Mouse (Mus musculus): ENCODE data around the gene Vav1. TPM values are rescaled to one million over a fixed set of nuclear protein-coding genes. Genes with fewer than 3 reads are reported as not detected.
"Not testable (repeated sequence)": the region's sequence is repeated elsewhere in the genome, so short reads cannot be mapped to it uniquely, and the experiment has no call there.

Vav1 gene
- polyA plus RNA-seq, 1 experiment, result 3.1 TPM

DNA sequence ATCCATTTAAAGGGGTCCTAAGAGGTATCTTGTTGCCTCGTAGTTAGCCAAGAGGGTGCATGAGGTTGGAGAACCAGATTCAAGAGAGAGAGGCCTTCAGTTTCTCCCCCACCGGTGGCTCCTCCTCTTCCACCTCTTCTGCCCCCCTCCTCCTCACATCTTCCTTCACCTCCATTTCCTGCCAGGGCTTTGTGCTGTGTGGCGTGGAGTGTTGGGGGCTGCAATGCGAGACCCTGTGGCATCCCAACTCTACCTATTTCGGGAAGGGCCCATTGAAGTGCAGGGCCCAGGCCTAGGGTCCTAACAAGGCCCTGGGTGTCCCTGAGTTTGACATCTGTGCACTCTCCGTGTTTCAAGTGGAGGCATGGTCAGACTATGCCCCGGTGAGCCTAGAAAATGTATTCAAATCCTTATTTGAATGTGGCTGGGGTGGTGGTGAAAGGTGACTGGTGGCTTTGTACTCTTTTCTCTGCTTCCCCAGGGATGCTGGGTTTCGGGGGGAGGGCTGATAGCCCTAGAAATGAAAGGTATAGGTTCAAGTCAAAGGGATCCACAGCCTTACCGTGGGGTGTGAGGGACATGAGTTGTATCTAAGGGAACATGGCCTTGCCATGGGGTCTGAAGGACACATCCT is 808 bp downstream of the Vav1 start:
- DNase-seq (ENCODE audit: low read depth), result no peak

GRCm38 (mm10) chr17:57280411-57280810 is 1.5 kb downstream of the Vav1 start:
- no peak for DNase-seq (ENCODE audit: low read depth)

DNA sequence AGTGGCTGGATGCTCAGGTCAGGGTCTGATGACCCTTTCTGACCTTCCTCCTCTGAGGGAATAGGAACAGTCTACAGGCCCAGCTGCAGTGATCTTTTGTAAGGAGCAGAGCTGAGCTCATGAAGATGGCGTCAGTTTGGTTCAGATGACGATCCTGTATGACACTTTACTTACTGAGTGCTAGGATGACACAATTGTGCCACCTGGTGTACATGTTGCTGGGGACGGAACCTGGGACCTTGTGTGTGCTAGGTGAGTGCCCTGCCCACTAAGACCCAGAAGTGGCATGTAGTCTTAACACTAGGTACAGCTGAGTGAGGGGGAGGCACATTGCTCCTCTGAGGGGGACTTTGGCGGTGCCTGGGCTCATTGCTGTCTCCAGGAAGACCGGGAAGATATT is 5.0 kb downstream of the Vav1 start:
- no peak for DNase-seq (ENCODE audit: low read depth)

DNA sequence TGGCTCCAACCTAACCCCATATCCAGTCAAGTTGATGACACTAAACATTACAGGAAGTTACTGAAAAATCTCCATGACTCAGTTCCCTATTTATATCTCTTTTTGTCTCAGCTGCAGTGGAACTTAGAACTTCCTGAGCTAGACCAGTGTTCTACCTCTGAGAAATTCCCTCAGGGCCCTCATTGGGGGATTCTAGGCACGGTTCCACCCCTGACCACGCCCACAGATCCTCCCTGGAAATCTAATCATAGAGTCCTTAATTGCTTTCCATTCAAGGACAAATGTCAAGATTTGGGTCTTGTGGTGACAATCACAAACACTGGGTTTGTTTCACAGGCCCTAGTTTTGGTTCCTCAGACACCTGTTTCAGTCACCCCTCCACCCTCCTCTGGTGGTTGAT is 6.2 kb downstream of the Vav1 start:
- no peak for DNase-seq (ENCODE audit: low read depth)

GRCm38 (mm10) chr17:57286718-57287355 is 7.9 kb downstream of the Vav1 start:
- no peak for DNase-seq (ENCODE audit: low read depth)

- no peak for DNase-seq (ENCODE audit: low read depth)
Observed at GRCm38 (mm10) chr17:57289252-57289651, 10.4 kb downstream of the Vav1 start.

- DNase-seq (ENCODE audit: low read depth), result no peak
Observed at GRCm38 (mm10) chr17:57290001-57290670, 11.2 kb downstream of the Vav1 start.

DNA sequence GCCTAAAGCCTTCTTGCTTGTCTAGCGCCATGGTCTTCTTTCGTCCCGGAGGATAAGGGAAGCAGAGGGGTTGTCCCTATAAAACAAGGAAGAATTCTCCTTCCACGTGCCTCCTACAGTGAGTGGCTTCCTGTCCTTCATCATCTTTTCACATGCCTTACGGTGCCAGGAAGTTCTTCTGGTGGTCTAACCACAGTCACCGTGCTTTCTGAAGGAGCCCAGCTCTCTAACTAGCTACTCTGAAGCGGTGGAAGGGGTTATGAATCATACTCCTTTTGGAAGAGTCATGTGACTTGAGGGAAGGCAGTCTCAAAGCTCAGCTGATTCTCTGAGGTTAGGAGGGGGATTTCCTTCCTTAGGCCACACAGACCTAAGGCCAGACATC is 11.8 kb downstream of the Vav1 start:
- no peak for DNase-seq (ENCODE audit: low read depth)

DNA sequence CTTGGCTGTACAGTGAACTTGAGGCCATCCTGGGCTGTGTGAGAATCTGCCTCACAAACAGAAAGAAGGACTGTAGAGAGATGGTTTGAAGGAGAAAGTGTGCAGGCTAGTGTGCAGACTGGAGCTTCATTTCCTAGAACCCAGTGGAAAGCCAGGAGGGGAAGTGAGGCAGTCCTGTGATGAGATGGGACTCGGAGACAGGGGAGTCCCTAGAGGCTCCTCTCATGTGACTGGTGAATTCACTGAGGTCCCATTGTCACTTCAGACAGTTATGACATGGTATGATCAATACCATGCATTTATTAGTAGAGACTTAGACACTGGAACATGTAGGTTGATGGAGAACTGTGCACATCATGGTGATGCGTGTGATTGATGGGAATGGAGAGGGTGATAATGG is 13.4 kb downstream of the Vav1 start:
- DNase-seq (ENCODE audit: low read depth), result no peak

GRCm38 (mm10) chr17:57292968-57293367 is 14.1 kb downstream of the Vav1 start:
- no peak for DNase-seq (ENCODE audit: low read depth)

GRCm38 (mm10) chr17:57295935-57296334 is 17.0 kb downstream of the Vav1 start:
- DNase-seq (ENCODE audit: low read depth), result no peak

DNA sequence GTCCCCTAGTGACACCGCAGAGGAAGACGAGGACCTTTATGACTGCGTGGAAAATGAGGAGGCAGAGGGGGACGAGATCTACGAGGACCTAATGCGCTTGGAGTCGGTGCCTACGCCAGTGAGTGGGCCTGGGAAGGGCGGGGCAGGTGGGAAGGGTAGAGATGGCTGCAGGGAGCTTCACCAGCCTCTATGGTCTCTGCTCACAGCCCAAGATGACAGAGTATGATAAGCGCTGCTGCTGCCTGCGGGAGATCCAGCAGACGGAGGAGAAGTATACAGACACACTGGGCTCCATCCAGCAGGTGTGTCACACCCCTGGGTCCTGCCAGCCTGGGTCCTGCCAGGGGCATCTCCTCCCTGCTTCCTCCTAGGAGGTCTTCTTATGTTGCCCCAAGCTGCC is 18.1 kb downstream of the Vav1 start:
- no peak for DNase-seq (ENCODE audit: low read depth)

DNA sequence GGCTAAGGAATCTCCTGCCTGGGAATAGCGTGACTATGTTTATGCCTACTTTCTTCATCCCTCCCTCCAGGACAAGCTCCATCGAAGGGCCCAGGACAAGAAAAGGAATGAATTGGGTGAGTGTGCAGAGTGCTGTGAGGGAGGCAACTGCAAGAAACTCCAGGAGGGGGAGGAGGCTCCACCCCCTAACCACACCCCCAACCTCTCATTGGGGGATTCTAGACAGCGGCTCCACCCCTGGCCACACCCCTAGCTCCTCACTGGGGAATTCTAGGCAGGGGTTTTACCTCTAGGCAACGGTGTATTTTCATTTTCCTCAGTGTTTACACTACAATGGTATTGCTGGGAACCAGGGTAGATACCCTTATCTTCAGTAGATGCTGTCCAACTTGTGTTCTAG is 26.7 kb downstream of the Vav1 start:
- no peak for DNase-seq (ENCODE audit: low read depth)

DNA sequence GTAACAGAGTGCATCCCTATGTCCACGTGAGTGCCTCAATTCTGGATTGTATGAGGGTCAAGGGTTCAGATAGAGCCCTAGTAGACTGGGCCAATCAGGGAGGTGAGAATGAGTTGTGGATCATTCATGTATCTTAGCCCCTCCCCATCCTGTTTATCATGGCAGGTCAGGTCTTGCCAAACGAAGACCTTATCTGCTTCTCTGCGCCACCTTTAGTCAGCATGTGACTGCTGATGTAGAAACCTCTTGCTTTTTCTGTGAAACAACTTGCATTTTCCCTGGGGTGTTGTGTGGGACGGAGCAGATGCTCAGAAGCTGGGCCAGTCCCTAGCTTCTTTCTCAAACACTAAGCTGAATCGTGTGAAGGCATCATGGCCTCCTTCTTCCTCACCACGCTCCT is 28.2 kb downstream of the Vav1 start:
- DNase-seq (ENCODE audit: low read depth), result no peak

- DNase-seq (ENCODE audit: low read depth), result no peak
Observed at GRCm38 (mm10) chr17:57311801-57312200, 32.9 kb downstream of the Vav1 start.

DNA sequence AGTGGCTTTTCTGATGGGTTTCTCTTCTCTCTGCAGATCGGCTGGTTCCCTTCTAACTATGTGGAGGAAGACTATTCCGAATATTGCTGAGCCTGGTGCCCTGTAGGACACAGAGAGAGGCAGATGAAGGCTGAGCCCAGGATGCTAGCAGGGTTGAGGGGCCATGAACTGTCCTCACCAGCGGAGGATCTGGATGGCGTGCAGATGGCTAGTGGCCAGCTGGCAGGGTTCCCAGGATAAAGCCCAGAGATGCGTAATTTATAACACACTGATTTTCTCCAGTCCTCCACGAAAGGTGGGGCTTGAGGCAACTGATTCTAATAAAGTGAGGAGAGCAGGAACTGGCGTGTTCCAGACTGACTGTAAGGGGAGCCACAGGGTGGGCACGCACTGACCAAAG is 48.7 kb downstream of the Vav1 start:
- no peak for DNase-seq (ENCODE audit: low read depth)

- no peak for DNase-seq (ENCODE audit: low read depth)
Observed at GRCm38 (mm10) chr17:57328944-57329343, 50.0 kb downstream of the Vav1 start.

DNA sequence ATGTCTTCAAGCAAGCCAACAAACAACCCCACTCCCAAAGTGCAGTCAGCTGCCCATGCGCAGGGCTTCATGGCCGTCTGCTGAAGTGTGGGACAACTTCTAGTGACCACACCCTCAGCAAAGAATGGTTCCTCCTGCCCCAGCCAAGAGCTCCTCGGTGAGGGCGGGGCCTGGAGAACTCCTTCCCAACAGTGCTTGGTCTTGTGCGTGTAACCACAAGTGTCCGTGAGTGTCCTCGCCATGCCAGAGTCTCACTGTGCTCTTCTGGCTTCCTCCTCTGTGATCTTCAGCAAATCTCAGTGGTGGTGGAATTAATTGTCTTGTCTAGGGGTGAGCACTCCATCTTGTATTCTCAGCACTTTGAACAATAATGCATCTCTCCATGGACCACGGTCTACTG is 52.1 kb downstream of the Vav1 start:
- no peak for DNase-seq (ENCODE audit: low read depth)

- DNase-seq (ENCODE audit: low read depth), result no peak
Observed at GRCm38 (mm10) chr17:57332241-57332640, 53.3 kb downstream of the Vav1 start.

- no peak for DNase-seq (ENCODE audit: low read depth)
Observed at GRCm38 (mm10) chr17:57334001-57334760, 55.3 kb downstream of the Vav1 start.

- no peak for DNase-seq (ENCODE audit: low read depth)
Observed at GRCm38 (mm10) chr17:57334761-57335150, 55.9 kb downstream of the Vav1 start.

GRCm38 (mm10) chr17:57335194-57335593 is 56.3 kb downstream of the Vav1 start:
- not testable (repeated sequence) for DNase-seq (ENCODE audit: low read depth)

All from gonadal fat pad, adult 2 months (tissue).